Mouse (Mus musculus): ENCODE results near the gene Nrxn1.

DNA sequence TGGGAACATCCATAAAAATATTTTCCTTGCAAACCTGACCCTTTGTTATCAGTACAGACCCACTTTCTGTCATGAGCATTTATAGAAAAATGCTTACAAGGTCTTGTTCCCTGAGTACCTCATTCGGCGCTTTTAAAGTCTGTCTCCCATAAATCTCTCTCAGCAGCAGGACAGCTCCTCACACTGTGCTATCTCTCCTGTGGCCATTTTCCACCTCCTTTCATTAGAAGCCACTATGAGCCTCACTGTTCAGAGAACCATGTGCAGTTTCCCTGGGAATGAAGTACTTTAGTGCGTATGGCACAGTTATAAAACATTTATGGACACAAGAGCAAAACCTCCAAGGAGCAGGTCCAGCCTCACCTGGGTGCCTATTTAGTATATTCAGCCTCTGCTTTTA lies 1014.4 kb downstream of the Nrxn1 start:
- TF ChIP-seq CTCF (conservative IDR thresholded peaks at IDR 0.05; ENCODE audit: insufficient read depth, insufficient read length, low read depth, low read length) (no peak), POLR2A (IDR thresholded peaks at IDR 0.05; ENCODE audit: low read depth, low read length) (no peak)

Data from kidney, adult 2 months (tissue).